In genomic region chr2:147710593-147711265, GRCm38 (mm10) we compare ENCODE assay signal across 15 mouse cellular contexts.
DNase-seq lines count a peak whose midpoint lies in the region; ATAC-seq lines count a peak whose summit lies in the region.
"Had no signal": no experiment of that assay in that cellular context is flagged by ENCODE, and none has a peak within 500 bp of the region (broad histone marks: within the 10 kb centered on the region; RNA-seq: fewer than 3 reads in every experiment).

No protein-coding gene starts in this region.

- intact Hi-C loops in heart, postnatal 25 days (cut with DNase I): no loop called here

- no peak overlapping the region for H3K9ac ChIP-seq in forebrain, embryonic 13.5 days
- no peak overlapping the region for H3K9ac ChIP-seq in forebrain, embryonic 11.5 days (ENCODE audit: low read length)
- H3K9ac ChIP-seq in limb, embryonic 11.5 days (ENCODE audit: low read length): no peak overlapping the region
- H3K9ac ChIP-seq: neural tube, embryonic 13.5 days; stomach, embryonic 15.5 days had no signal

- no peaks in the 10 kb centered on the region for H3K4me1 ChIP-seq in forebrain, embryonic 13.5 days
- no peaks in the 10 kb centered on the region for H3K4me1 ChIP-seq in forebrain, embryonic 11.5 days (replicated peaks; ENCODE audit: control insufficient read depth, insufficient read depth, low read length)
- peaks cover 7% of the 10 kb centered on the region; the same call in 1 of the 2 replicates for H3K4me1 ChIP-seq in limb, embryonic 11.5 days (ENCODE audit: control insufficient read depth, insufficient read depth, low read length)
- peaks cover 24% of the 10 kb centered on the region for H3K4me1 ChIP-seq in limb, embryonic 10.5 days
- H3K4me1 ChIP-seq: midbrain, embryonic 10.5 days; stomach, embryonic 15.5 days had no signal

- DNase-seq in forebrain, embryonic 11.5 days (ENCODE audit: low spot score): no peak
- peak; percentile 38 for DNase-seq in limb, embryonic 11.5 days (ENCODE audit: low spot score)
- DNase-seq in limb, embryonic 10.5 days (ENCODE audit: low spot score): no peak
- peak; percentile 16 for DNase-seq in brain, embryonic 18.5 days (ENCODE audit: low read depth, low spot score)
- DNase-seq in heart, postnatal 25 days (ENCODE audit: low spot score): peak; percentile 2
- DNase-seq in testis, postnatal 10 days (ENCODE audit: low spot score): no peak
- DNase-seq in kidney, adult 18-20 months: no peak
- DNase-seq: cerebellum, adult 11 months; kidney, adult 8-10 months; right cerebral cortex, postnatal 25 days had no signal

- H3K27me3 ChIP-seq in forebrain, embryonic 13.5 days: no peaks in the 10 kb centered on the region
- H3K27me3 ChIP-seq in forebrain, embryonic 11.5 days (ENCODE audit: control insufficient read depth, insufficient read depth, low read length): no peaks in the 10 kb centered on the region
- H3K27me3 ChIP-seq in limb, embryonic 11.5 days (ENCODE audit: control insufficient read depth, insufficient read depth, low read length): no peaks in the 10 kb centered on the region; the same call in 1 of the 2 replicates
- peaks cover 44% of the 10 kb centered on the region for H3K27me3 ChIP-seq in limb, embryonic 10.5 days (ENCODE audit: low read depth, poor library complexity, severe bottlenecking)
- H3K27me3 ChIP-seq: neural tube, embryonic 13.5 days; stomach, embryonic 15.5 days had no signal

- H3K4me2 ChIP-seq in forebrain, embryonic 13.5 days: no peak overlapping the region
- H3K4me2 ChIP-seq in forebrain, embryonic 11.5 days (ENCODE audit: low read depth, low read length, severe bottlenecking): no peak overlapping the region
- no peak overlapping the region for H3K4me2 ChIP-seq in limb, embryonic 11.5 days (ENCODE audit: low read depth, severe bottlenecking)
- H3K4me2 ChIP-seq: neural tube, embryonic 13.5 days; stomach, embryonic 15.5 days had no signal

- peak; percentile 73 for ATAC-seq in forebrain, embryonic 13.5 days
- no peak for ATAC-seq in forebrain, embryonic 11.5 days (replicated peaks; ENCODE audit: low FRiP score)
- ATAC-seq in limb, embryonic 11.5 days (ENCODE audit: insufficient number of reproducible peaks, low FRiP score, low TSS enrichment, low read depth): peak; percentile 26; the same call in 1 of the 2 replicates

- H3K36me3 ChIP-seq in forebrain, embryonic 13.5 days (ENCODE audit: poor library complexity, severe bottlenecking): no peaks in the 10 kb centered on the region
- no peaks in the 10 kb centered on the region for H3K36me3 ChIP-seq in forebrain, embryonic 11.5 days (ENCODE audit: control insufficient read depth, insufficient read depth, low read length)
- no peaks in the 10 kb centered on the region for H3K36me3 ChIP-seq in limb, embryonic 11.5 days (ENCODE audit: control insufficient read depth, insufficient read depth, low read length)
- no peaks in the 10 kb centered on the region for H3K36me3 ChIP-seq in limb, embryonic 10.5 days
- H3K36me3 ChIP-seq: G1E; midbrain, embryonic 10.5 days; neural tube, embryonic 13.5 days; stomach, embryonic 15.5 days had no signal

- H3K27ac ChIP-seq in forebrain, embryonic 13.5 days: no peak overlapping the region
- H3K27ac ChIP-seq in forebrain, embryonic 11.5 days (ENCODE audit: low read depth, low read length): no peak overlapping the region
- no peak overlapping the region for H3K27ac ChIP-seq in limb, embryonic 11.5 days (replicated peaks; ENCODE audit: low read depth, low read length)
- H3K27ac ChIP-seq in limb, embryonic 10.5 days: no peak overlapping the region
- H3K27ac ChIP-seq: midbrain, embryonic 10.5 days; neural tube, embryonic 13.5 days; stomach, embryonic 15.5 days had no signal

- no peaks in the 10 kb centered on the region for H3K9me3 ChIP-seq in forebrain, embryonic 13.5 days (replicated peaks)
- no peaks in the 10 kb centered on the region for H3K9me3 ChIP-seq in forebrain, embryonic 11.5 days (ENCODE audit: control insufficient read depth, low read length)
- no peaks in the 10 kb centered on the region for H3K9me3 ChIP-seq in limb, embryonic 11.5 days (ENCODE audit: control insufficient read depth, low read length)
- no peaks in the 10 kb centered on the region for H3K9me3 ChIP-seq in limb, embryonic 10.5 days (replicated peaks)
- H3K9me3 ChIP-seq: midbrain, embryonic 10.5 days; neural tube, embryonic 13.5 days; stomach, embryonic 15.5 days had no signal

- no peak overlapping the region for H3K4me3 ChIP-seq in forebrain, embryonic 13.5 days
- no peak overlapping the region for H3K4me3 ChIP-seq in forebrain, embryonic 11.5 days (ENCODE audit: low read depth, low read length)
- H3K4me3 ChIP-seq in limb, embryonic 11.5 days (ENCODE audit: low read depth, low read length): no peak overlapping the region
- H3K4me3 ChIP-seq in limb, embryonic 10.5 days: no peak overlapping the region
- H3K4me3 ChIP-seq: midbrain, embryonic 10.5 days; neural tube, embryonic 13.5 days; stomach, embryonic 15.5 days had no signal

- 62% methylated on average over 8 of the region's 8 CpGs for WGBS in forebrain, embryonic 13.5 days
- 76% methylated on average over 8 of the region's 8 CpGs for WGBS in forebrain, embryonic 11.5 days
- 36% methylated on average over 8 of the region's 8 CpGs for WGBS in limb, embryonic 11.5 days
- WGBS in limb, embryonic 10.5 days: 52% methylated on average over 8 of the region's 8 CpGs

Comparison
In these comparisons a context has a peak if more than half of its experiments do, and no peak if none do; other contexts are left out.
1. DNase-seq: peak in limb, embryonic 11.5 days (single experiment), brain, embryonic 18.5 days (single experiment) and heart, postnatal 25 days (single experiment); none in forebrain, embryonic 11.5 days (single experiment), limb, embryonic 10.5 days (single experiment), testis, postnatal 10 days (single experiment) and kidney, adult 18-20 months (single experiment).